Mouse (Mus musculus) embryonic stem cell, embryonic (primary cell): ENCODE measurements around the gene Abcg5.

Source experiments
- CTCF ChIA-PET, 4 experiments: fragments of 300-600 bp in 2 of 4; fragments of 350-600 bp in 2 of 4; sonication (Branson Sonifier 250); formaldehyde crosslinking; loops; one replicate each; lab custom pipeline; 2022; ENCODE audit warnings: inconsistent platforms in 2 of 4; lab: Charles Lee
- POLR2A ChIA-PET, 4 experiments: fragments of 300-600 bp in 2 of 4; fragments of 350-600 bp in 2 of 4; sonication (Branson Sonifier 250); formaldehyde crosslinking; loops; one replicate each; lab custom pipeline; 2022; ENCODE audit warnings: antibody characterized with exemption in 4 of 4, inconsistent platforms in 1 of 4; lab: Charles Lee

The Abcg5 gene

GRCm38 (mm10) chr17:84682734-84683717 lies at the start of gene Abcg5:
Gene Abcg5 (minus strand): TSS chr17:84683011.
- CTCF ChIA-PET: interaction anchor here in 1 of 4 experiments (0.6 kb wide), 1 partner anchor 26 kb away, joined by 3 read pairs; no protein-coding TSS in a partner anchor
- POLR2A ChIA-PET: no interaction called here

GRCm38 (mm10) chr17:84732612-84733011 lies 49.8 kb upstream of the Abcg5 start:
- POLR2A ChIA-PET: interaction anchor here in 1 of 4 experiments (0.8 to 2.4 kb wide), 4 partner anchors 12 to 25 kb away, joined by 3 to 6 read pairs (median 4); no protein-coding TSS in a partner anchor
- CTCF ChIA-PET: no interaction called here

- CTCF ChIA-PET: interaction anchor here in 1 of 4 experiments (0.6 kb wide), 1 partner anchor 902 kb away, joined by 5 read pairs; no protein-coding TSS in a partner anchor
- POLR2A ChIA-PET: interaction anchor here in 2 of 4 experiments (0.6 to 2.4 kb wide), 9 partner anchors 17 to 458 kb away, joined by 3 to 16 read pairs (median 4); no protein-coding TSS in a partner anchor
Observed at GRCm38 (mm10) chr17:84731361-84731760, 48.5 kb upstream of the Abcg5 start.

GRCm38 (mm10) chr17:84729140-84729539 lies 46.3 kb upstream of the Abcg5 start:
- CTCF ChIA-PET: interaction anchor here in 1 of 4 experiments (0.7 kb wide), 1 partner anchor 15 kb away, joined by 3 read pairs; no protein-coding TSS in a partner anchor
- POLR2A ChIA-PET: interaction anchor here in 1 of 4 experiments (0.5 to 0.9 kb wide), 2 partner anchors 15 to 17 kb away, joined by 3 read pairs; no protein-coding TSS in a partner anchor

GRCm38 (mm10) chr17:84728201-84728911 lies 45.5 kb upstream of the Abcg5 start:
- ChIA-PET CTCF (interaction anchor here in 3 of 4 experiments (0.5 to 1.2 kb wide), 3 partner anchors 14 to 1427 kb away, joined by 3 to 4 read pairs (median 3); no protein-coding TSS in a partner anchor), POLR2A (interaction anchor here in 1 of 4 experiments (0.8 to 1.6 kb wide), 3 partner anchors 8 to 14 kb away, joined by 3 to 8 read pairs (median 3); no protein-coding TSS in a partner anchor)

- ChIA-PET CTCF (interaction anchor here in 2 of 4 experiments (0.6 to 0.7 kb wide), 2 partner anchors 10 to 11 kb away, joined by 3 to 5 read pairs; no protein-coding TSS in a partner anchor), POLR2A (interaction anchor here in 2 of 4 experiments (0.6 to 1.9 kb wide), 5 partner anchors 11 to 91 kb away, joined by 3 to 5 read pairs (median 4); no protein-coding TSS in a partner anchor)
Observed at GRCm38 (mm10) chr17:84725163-84725562, 42.4 kb upstream of the Abcg5 start.

GRCm38 (mm10) chr17:84724028-84724427 lies 41.2 kb upstream of the Abcg5 start:
- ChIA-PET CTCF (no interaction called here), POLR2A (interaction anchor here in 1 of 4 experiments (1.8 to 1.9 kb wide), 2 partner anchors 13 to 67 kb away, joined by 4 to 5 read pairs; no protein-coding TSS in a partner anchor)

GRCm38 (mm10) chr17:84719105-84719504 lies 36.3 kb upstream of the Abcg5 start:
- CTCF ChIA-PET: interaction anchor here in 2 of 4 experiments (0.6 to 1.6 kb wide), 2 partner anchors 9 to 694 kb away, joined by 3 to 4 read pairs; no protein-coding TSS in a partner anchor
- POLR2A ChIA-PET: interaction anchor here in 1 of 4 experiments (1.6 kb wide), 1 partner anchor 18 kb away, joined by 10 read pairs; no protein-coding TSS in a partner anchor

- ChIA-PET POLR2A (interaction anchor here in 1 of 4 experiments (0.5 to 2.5 kb wide), 8 partner anchors 8 to 247 kb away, joined by 3 to 8 read pairs (median 4); no protein-coding TSS in a partner anchor), CTCF (interaction anchor here in 1 of 4 experiments (1.2 kb wide), 1 partner anchor 19 kb away, joined by 4 read pairs; no protein-coding TSS in a partner anchor)
Observed at GRCm38 (mm10) chr17:84717416-84717815, 34.6 kb upstream of the Abcg5 start.

- ChIA-PET CTCF (interaction anchor here in 1 of 4 experiments (0.6 kb wide), 1 partner anchor 473 kb away, joined by 3 read pairs; no protein-coding TSS in a partner anchor), POLR2A (interaction anchor here in 1 of 4 experiments (0.9 to 2.5 kb wide), 4 partner anchors 7 to 446 kb away, joined by 3 to 8 read pairs (median 4); no protein-coding TSS in a partner anchor)
Observed at GRCm38 (mm10) chr17:84716252-84716872, 33.6 kb upstream of the Abcg5 start.

- CTCF ChIA-PET: interaction anchor here in 2 of 4 experiments (0.6 to 1.1 kb wide), 3 partner anchors 10 to 14 kb away, joined by 3 to 5 read pairs (median 4); no protein-coding TSS in a partner anchor
- POLR2A ChIA-PET: interaction anchor here in 2 of 4 experiments (0.9 to 2.3 kb wide), 5 partner anchors 10 to 76 kb away, joined by 3 to 8 read pairs (median 6); no protein-coding TSS in a partner anchor
Observed at GRCm38 (mm10) chr17:84714930-84715329, 32.1 kb upstream of the Abcg5 start.

- CTCF ChIA-PET: interaction anchor here (0.5 to 1.1 kb wide), 8 partner anchors 12 to 906 kb away, joined by 3 to 4 read pairs (median 3); no protein-coding TSS in a partner anchor
- POLR2A ChIA-PET: interaction anchor here in 2 of 4 experiments (0.8 to 2.3 kb wide), 11 partner anchors 8 to 362 kb away, joined by 3 to 8 read pairs (median 4); no protein-coding TSS in a partner anchor
Observed at GRCm38 (mm10) chr17:84713563-84714164, 30.9 kb upstream of the Abcg5 start.

GRCm38 (mm10) chr17:84709403-84709851 lies 26.6 kb upstream of the Abcg5 start:
- ChIA-PET POLR2A (interaction anchor here in 2 of 4 experiments (0.6 to 2.4 kb wide), 6 partner anchors 8 to 60 kb away, joined by 3 to 10 read pairs (median 4); no protein-coding TSS in a partner anchor), CTCF (interaction anchor here in 2 of 4 experiments (0.6 to 1.5 kb wide), 3 partner anchors 10 to 57 kb away, joined by 3 to 5 read pairs (median 4); no protein-coding TSS in a partner anchor)

GRCm38 (mm10) chr17:84708818-84709217 lies 26.0 kb upstream of the Abcg5 start:
- CTCF ChIA-PET: interaction anchor here in 1 of 4 experiments (1.5 kb wide), 1 partner anchor 9 kb away, joined by 3 read pairs; no protein-coding TSS in a partner anchor
- POLR2A ChIA-PET: interaction anchor here in 2 of 4 experiments (0.6 to 2.4 kb wide), 5 partner anchors 8 to 61 kb away, joined by 3 to 10 read pairs (median 4); no protein-coding TSS in a partner anchor

GRCm38 (mm10) chr17:84707407-84707806 lies 24.6 kb upstream of the Abcg5 start:
- CTCF ChIA-PET: no interaction called here
- POLR2A ChIA-PET: interaction anchor here in 1 of 4 experiments (1.0 kb wide), 1 partner anchor 915 kb away, joined by 7 read pairs; no protein-coding TSS in a partner anchor
